Mouse (Mus musculus) small intestine, adult 2 months (tissue): ENCODE data around the gene Gm3250.

Source experiments
- CTCF ChIP-seq: fragments of 200-500 bp; IDR thresholded peaks from 2 replicates; pipeline ENCODE4 v1.5.1; 2012; ENCODE audit warnings: low read depth, mild to moderate bottlenecking, control low read depth, inconsistent platforms, low read length, moderate library complexity, mixed read lengths; ENCODE audit not compliant: insufficient replicate concordance, insufficient read length; ENCODE audit errors: extremely low read depth
- POLR2A ChIP-seq: fragments of 200-500 bp; IDR thresholded peaks from 2 replicates; pipeline ENCODE4 v1.6.1; 2012; ENCODE audit warnings: low read depth, mild to moderate bottlenecking, control low read depth, inconsistent platforms, low read length, moderate library complexity

DNA sequence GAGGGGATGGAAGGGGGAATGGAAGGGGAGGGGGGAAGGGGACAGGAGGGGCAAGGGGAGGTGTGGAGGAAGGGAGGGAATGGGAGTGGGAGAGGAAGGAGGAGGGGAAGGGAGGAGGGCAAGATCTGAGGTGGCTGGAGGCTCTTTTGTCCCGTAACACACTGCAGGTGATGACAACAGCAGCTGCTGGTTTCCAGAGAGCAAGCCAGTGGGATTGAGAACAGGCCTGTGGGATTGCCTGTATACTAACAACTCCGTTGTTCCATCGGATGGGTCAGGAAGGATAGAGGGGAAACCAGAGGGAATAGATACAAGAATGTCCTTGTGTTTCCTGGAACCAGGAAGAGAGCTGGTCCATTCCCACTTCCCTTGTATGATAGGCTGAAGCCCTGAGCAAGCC, 15.3 kb upstream of the Gm3250 start:
- TF ChIP-seq POLR2A (no peak), CTCF (no peak)
